Mouse (Mus musculus): ENCODE data around the gene Tbc1d16.

DNA sequence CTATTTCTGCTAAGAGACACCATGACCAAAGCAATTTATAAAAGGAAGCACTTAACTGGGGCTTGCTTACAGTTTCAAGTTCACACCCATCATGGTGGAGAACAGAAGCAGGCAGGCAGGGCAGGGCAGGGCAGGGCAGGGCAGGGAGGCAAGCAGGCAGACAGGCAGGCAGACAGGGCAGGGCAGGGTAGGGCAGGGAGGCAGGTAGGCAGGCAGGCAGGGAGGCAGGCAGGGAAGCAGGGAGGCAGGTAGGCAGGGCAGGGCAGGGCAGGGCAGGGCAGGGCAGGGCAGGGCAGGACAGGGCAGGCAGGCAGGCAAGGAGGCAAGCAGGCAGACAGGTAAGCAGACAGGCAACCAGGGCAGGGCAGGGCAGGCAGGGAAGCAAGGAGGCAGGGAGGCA lies 115.6 kb downstream of the Tbc1d16 start:
- TF ChIP-seq CTCF (IDR thresholded peaks at IDR 0.05; ENCODE audit: extremely low read depth, insufficient read length, insufficient replicate concordance, low read depth, low read length) (no peak), POLR2A (IDR thresholded peaks at IDR 0.05; ENCODE audit: low read depth, low read length) (no peak)

All from small intestine, adult 2 months (tissue).